Mouse (Mus musculus): Measurements from ENCODE around the gene Ranbp10. TPM values are rescaled to one million over a fixed set of nuclear protein-coding genes. Genes with fewer than 3 reads are reported as not detected.
"Not testable (repeated sequence)": the region's sequence is repeated elsewhere in the genome, so short reads cannot be mapped to it uniquely, and the experiment has no call there.

Gene Ranbp10
- polyA plus RNA-seq, 1 experiment from 2014 or later = 12.5 TPM

GRCm38 (mm10) chr8:105833740-105834139 is 6.6 kb upstream of the Ranbp10 start:
- H3K27ac ChIP-seq (replicated peaks); H3K27me3 ChIP-seq; H3K4me2 ChIP-seq (replicated peaks); ATAC-seq (ENCODE audit: insufficient number of reproducible peaks, low FRiP score, low TSS enrichment, low read depth); H3K9ac ChIP-seq; H3K4me1 ChIP-seq; H3K9me3 ChIP-seq (replicated peaks); H3K4me3 ChIP-seq (replicated peaks); H3K36me3 ChIP-seq: not testable (repeated sequence)
- WGBS = 82% methylated on average over 2 of the region's 2 CpGs

- Histone ChIP-seq H3K27ac (replicated peaks) (peak overlapping the region; percentile 65), H3K9me3 (replicated peaks) (no peaks in the 10 kb centered on the region), H3K9ac (peak overlapping the region; percentile 98), H3K27me3 (no peaks in the 10 kb centered on the region), H3K4me2 (replicated peaks) (peak overlapping the region; percentile 81), H3K4me3 (replicated peaks) (peak overlapping the region; percentile 98), H3K36me3 (peaks cover 36% of the 10 kb centered on the region), H3K4me1 (peaks cover 18% of the 10 kb centered on the region)
- 6% methylated on average over 4 of the region's 4 CpGs for WGBS
- ATAC-seq (ENCODE audit: insufficient number of reproducible peaks, low FRiP score, low TSS enrichment, low read depth) = no peak
These were observed 771 bp downstream of the Ranbp10 start for GRCm38 (mm10) chr8:105826379-105826778.

GRCm38 (mm10) chr8:105825506-105825905 is 1.6 kb downstream of the Ranbp10 start:
- Histone ChIP-seq H3K4me1 (peaks cover 25% of the 10 kb centered on the region), H3K9me3 (replicated peaks) (no peaks in the 10 kb centered on the region), H3K4me3 (replicated peaks) (peak overlapping the region; percentile 98), H3K27ac (replicated peaks) (no peak overlapping the region), H3K36me3 (peaks cover 44% of the 10 kb centered on the region), H3K9ac (no peak overlapping the region), H3K4me2 (replicated peaks) (peak overlapping the region; percentile 81), H3K27me3 (no peaks in the 10 kb centered on the region)
- WGBS = 84% methylated on average over 4 of the region's 4 CpGs
- no peak for ATAC-seq (ENCODE audit: insufficient number of reproducible peaks, low FRiP score, low TSS enrichment, low read depth)

DNA sequence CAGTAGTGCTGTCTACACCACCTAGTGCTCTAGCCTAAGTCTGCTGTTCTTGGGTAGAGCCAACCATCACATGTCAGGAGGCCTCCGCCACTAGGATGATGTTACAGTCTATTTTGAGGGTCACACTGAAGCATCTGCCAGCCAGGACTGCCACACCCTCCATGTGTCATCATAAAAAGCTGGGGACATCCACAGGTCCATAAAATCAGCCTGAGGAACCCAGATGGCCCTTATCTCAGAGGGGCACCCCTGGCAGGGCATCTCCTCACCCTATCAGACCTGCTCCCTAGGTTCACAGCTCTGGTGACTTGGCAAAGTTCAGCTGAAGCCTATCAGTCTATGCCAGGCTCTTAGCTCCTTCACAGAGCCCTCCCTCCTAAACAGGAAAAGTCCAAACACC is 6.2 kb downstream of the Ranbp10 start:
- H3K27me3 ChIP-seq = no peaks in the 10 kb centered on the region
- ATAC-seq (ENCODE audit: insufficient number of reproducible peaks, low FRiP score, low TSS enrichment, low read depth) = no peak
- WGBS = 81% methylated on average over 1 of the region's 1 CpGs
- no peak overlapping the region for H3K27ac ChIP-seq (replicated peaks)
- peaks cover 14% of the 10 kb centered on the region for H3K4me1 ChIP-seq
- H3K4me2 ChIP-seq (replicated peaks) = no peak overlapping the region
- H3K9ac ChIP-seq = no peak overlapping the region
- no peak overlapping the region for H3K4me3 ChIP-seq (replicated peaks)
- H3K36me3 ChIP-seq = peaks cover 58% of the 10 kb centered on the region
- H3K9me3 ChIP-seq (replicated peaks) = no peaks in the 10 kb centered on the region

DNA sequence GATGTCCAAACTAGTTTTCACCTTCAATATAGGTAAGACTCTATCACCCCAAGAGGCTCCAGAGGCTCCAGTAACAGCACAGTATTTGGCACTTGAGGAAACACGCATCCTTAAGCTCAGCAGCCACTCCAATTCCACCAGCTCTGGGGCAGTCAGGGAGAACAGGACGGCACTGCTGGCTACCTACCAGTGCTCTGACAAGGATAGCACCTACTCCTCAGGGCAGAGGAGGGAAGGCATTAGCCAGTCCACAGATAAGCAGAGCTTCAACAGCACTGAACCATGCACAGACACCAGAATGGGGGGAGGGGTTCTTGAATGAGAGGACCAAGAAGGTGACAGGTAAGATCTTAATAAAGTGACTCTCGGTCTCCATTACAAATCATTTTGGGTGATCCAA is 7.5 kb downstream of the Ranbp10 start:
- Histone ChIP-seq H3K4me2 (replicated peaks) (no peak overlapping the region), H3K4me1 (peaks cover 7% of the 10 kb centered on the region; the same call in 1 of the 2 replicates), H3K27ac (replicated peaks) (no peak overlapping the region), H3K36me3 (peaks cover 48% of the 10 kb centered on the region), H3K4me3 (replicated peaks) (no peak overlapping the region), H3K27me3 (no peaks in the 10 kb centered on the region), H3K9me3 (replicated peaks) (no peaks in the 10 kb centered on the region), H3K9ac (no peak overlapping the region)
- no peak for ATAC-seq (ENCODE audit: insufficient number of reproducible peaks, low FRiP score, low TSS enrichment, low read depth)
- 93% methylated on average over 3 of the region's 3 CpGs for WGBS

DNA sequence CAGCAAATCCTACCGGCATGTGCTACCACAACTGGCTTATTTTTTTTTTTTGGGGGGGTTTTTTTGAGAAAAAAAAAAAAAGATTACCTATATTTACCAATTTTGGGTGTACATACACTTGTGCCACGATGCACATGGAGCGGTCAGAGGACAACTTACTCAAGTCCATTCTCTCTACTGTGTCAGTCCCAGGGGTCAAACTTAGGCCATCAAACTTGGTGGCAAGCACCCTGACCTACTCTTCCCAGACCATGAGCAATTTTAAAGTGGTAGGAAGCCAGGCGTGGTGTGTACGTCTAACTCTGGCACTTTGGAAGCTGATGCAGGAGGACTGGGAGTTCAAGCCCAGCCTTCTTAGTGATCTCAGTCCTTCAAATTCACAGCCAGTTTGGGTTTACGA is 13.9 kb downstream of the Ranbp10 start:
- H3K9ac ChIP-seq = no peak overlapping the region
- 94% methylated on average over 6 of the region's 6 CpGs for WGBS
- H3K4me1 ChIP-seq = no peaks in the 10 kb centered on the region
- no peaks in the 10 kb centered on the region for H3K27me3 ChIP-seq
- H3K4me3 ChIP-seq (replicated peaks) = no peak overlapping the region
- H3K4me2 ChIP-seq (replicated peaks) = no peak overlapping the region
- H3K36me3 ChIP-seq = 0 out of 2 replicates have a peak, but pooled peaks cover 7% of the 10 kb centered on the region
- no peaks in the 10 kb centered on the region for H3K9me3 ChIP-seq (replicated peaks)
- H3K27ac ChIP-seq (replicated peaks) = no peak overlapping the region
- no peak for ATAC-seq (ENCODE audit: insufficient number of reproducible peaks, low FRiP score, low TSS enrichment, low read depth)

GRCm38 (mm10) chr8:105812511-105812910 is 14.6 kb downstream of the Ranbp10 start:
- Histone ChIP-seq H3K9me3 (replicated peaks) (no peaks in the 10 kb centered on the region), H3K4me1 (no peaks in the 10 kb centered on the region), H3K27me3 (no peaks in the 10 kb centered on the region), H3K4me2 (replicated peaks) (no peak overlapping the region), H3K36me3 (0 out of 2 replicates have a peak, but pooled peaks cover 7% of the 10 kb centered on the region), H3K27ac (replicated peaks) (no peak overlapping the region), H3K4me3 (replicated peaks) (no peak overlapping the region), H3K9ac (no peak overlapping the region)
- ATAC-seq (ENCODE audit: insufficient number of reproducible peaks, low FRiP score, low TSS enrichment, low read depth) = no peak
- WGBS = 83% methylated on average over 5 of the region's 5 CpGs

DNA sequence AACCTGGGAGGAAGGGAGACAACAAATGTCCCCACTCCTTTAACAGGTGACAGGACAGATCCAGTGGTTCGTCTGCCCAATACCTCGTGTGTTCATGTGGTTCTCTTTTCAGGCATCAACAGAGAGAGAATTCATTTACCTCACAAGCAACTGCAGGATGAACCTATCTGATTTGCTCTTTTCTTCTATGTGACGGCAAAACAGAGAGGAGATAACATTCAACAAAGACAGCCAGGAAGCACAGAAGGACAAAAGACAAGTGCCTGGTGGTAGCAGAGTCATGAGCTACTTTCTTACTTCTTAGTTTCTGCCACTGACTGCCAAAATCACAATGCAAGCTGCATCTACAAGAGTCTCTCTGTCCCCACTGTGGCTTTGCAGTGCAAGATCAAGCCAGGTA is 15.6 kb downstream of the Ranbp10 start:
- no peaks in the 10 kb centered on the region for H3K4me1 ChIP-seq
- no peak overlapping the region for H3K4me3 ChIP-seq (replicated peaks)
- 0 out of 2 replicates have a peak, but pooled peaks cover 7% of the 10 kb centered on the region for H3K36me3 ChIP-seq
- WGBS = 80% methylated on average over 3 of the region's 3 CpGs
- ATAC-seq (ENCODE audit: insufficient number of reproducible peaks, low FRiP score, low TSS enrichment, low read depth) = no peak
- H3K27me3 ChIP-seq = no peaks in the 10 kb centered on the region
- H3K4me2 ChIP-seq (replicated peaks) = no peak overlapping the region
- H3K9ac ChIP-seq = no peak overlapping the region
- H3K9me3 ChIP-seq (replicated peaks) = no peaks in the 10 kb centered on the region
- no peak overlapping the region for H3K27ac ChIP-seq (replicated peaks)

GRCm38 (mm10) chr8:105811061-105811460 is 16.1 kb downstream of the Ranbp10 start:
- Histone ChIP-seq H3K9me3 (replicated peaks) (no peaks in the 10 kb centered on the region), H3K27ac (replicated peaks) (no peak overlapping the region), H3K4me3 (replicated peaks) (no peak overlapping the region), H3K27me3 (no peaks in the 10 kb centered on the region), H3K9ac (no peak overlapping the region), H3K4me1 (no peaks in the 10 kb centered on the region), H3K36me3 (0 out of 2 replicates have a peak, but pooled peaks cover 7% of the 10 kb centered on the region), H3K4me2 (replicated peaks) (no peak overlapping the region)
- WGBS = 85% methylated on average over 10 of the region's 10 CpGs
- ATAC-seq (ENCODE audit: insufficient number of reproducible peaks, low FRiP score, low TSS enrichment, low read depth) = no peak

GRCm38 (mm10) chr8:105810245-105810786 is 16.8 kb downstream of the Ranbp10 start:
- Histone ChIP-seq H3K27me3 (no peaks in the 10 kb centered on the region), H3K4me1 (no peaks in the 10 kb centered on the region), H3K9ac (no peak overlapping the region), H3K36me3 (0 out of 2 replicates have a peak, but pooled peaks cover 11% of the 10 kb centered on the region), H3K4me2 (replicated peaks) (no peak overlapping the region), H3K4me3 (replicated peaks) (no peak overlapping the region), H3K9me3 (replicated peaks) (no peaks in the 10 kb centered on the region), H3K27ac (replicated peaks) (no peak overlapping the region)
- WGBS = 79% methylated on average over 6 of the region's 6 CpGs
- ATAC-seq (ENCODE audit: insufficient number of reproducible peaks, low FRiP score, low TSS enrichment, low read depth) = no peak

GRCm38 (mm10) chr8:105808480-105808879 is 18.7 kb downstream of the Ranbp10 start:
- no peaks in the 10 kb centered on the region for H3K9me3 ChIP-seq (replicated peaks)
- no peaks in the 10 kb centered on the region for H3K27me3 ChIP-seq
- no peaks in the 10 kb centered on the region for H3K4me1 ChIP-seq
- 87% methylated on average over 2 of the region's 2 CpGs for WGBS
- H3K4me3 ChIP-seq (replicated peaks) = no peak overlapping the region
- no peak overlapping the region for H3K9ac ChIP-seq
- no peak overlapping the region for H3K4me2 ChIP-seq (replicated peaks)
- ATAC-seq (ENCODE audit: insufficient number of reproducible peaks, low FRiP score, low TSS enrichment, low read depth) = no peak
- peaks cover 20% of the 10 kb centered on the region; the same call in 1 of the 2 replicates for H3K36me3 ChIP-seq
- H3K27ac ChIP-seq (replicated peaks) = no peak overlapping the region

GRCm38 (mm10) chr8:105807766-105808165 is 19.4 kb downstream of the Ranbp10 start:
- no peaks in the 10 kb centered on the region for H3K27me3 ChIP-seq
- H3K4me1 ChIP-seq = no peaks in the 10 kb centered on the region
- peaks cover 20% of the 10 kb centered on the region; the same call in 1 of the 2 replicates for H3K36me3 ChIP-seq
- no peak overlapping the region for H3K4me2 ChIP-seq (replicated peaks)
- H3K4me3 ChIP-seq (replicated peaks) = no peak overlapping the region
- no peak overlapping the region for H3K9ac ChIP-seq
- no peak overlapping the region; the same call in 1 of the 2 replicates for H3K27ac ChIP-seq (replicated peaks)
- no peak for ATAC-seq (ENCODE audit: insufficient number of reproducible peaks, low FRiP score, low TSS enrichment, low read depth)
- WGBS = 74% methylated on average over 5 of the region's 5 CpGs
- no peaks in the 10 kb centered on the region for H3K9me3 ChIP-seq (replicated peaks)
